Mouse (Mus musculus) T-cell, adult 2 months (primary cell): ENCODE results near the gene Mrpl27.
"Not testable (repeated sequence)": the region's sequence is repeated elsewhere in the genome, so short reads cannot be mapped to it uniquely, and the experiment has no call there.

Experiments
- DNase-seq: peaks from one replicate; pipeline ENCODE4 v3.0.0; 2022; ENCODE audit warnings: low spot score

The Mrpl27 gene

DNA sequence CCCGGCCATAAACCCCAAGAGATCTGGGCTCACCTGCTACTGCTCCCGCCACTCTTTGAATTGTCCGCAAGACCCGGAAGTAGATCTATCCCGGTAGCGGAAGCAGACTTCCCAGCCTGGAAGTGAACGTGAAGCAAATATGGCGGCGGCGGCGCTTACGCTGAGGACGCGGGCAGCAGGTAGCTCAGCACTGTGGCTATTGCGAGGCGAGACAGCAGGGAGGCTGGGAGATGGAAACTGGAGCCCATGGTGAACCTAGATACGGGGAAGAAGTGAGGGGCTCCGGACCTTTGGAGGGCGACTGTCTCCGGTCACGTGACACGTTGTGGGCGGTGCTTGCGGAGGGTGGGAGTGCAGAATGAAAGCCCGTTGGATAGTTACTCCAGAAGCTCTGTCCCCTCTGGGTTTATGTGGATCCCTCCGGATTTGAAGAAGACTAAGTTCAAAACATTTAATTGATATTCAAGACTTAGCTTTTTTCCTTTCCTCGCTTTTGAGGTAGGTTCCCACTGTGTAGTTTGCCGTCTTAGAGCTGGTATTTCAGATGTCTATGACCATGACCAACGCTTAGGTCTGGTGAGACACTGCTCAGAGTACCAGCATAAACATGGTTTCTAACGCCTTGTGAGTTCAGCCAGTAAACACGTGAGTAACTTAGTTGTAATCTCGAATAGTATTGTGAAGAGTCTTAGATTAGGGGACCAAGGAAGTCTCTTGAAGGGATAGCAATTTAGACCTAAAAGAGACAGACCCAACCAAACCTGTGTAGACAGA is at the start of gene Mrpl27, which contains the start of gene Eme1:
Gene Mrpl27, plus strand, starts transcription at position 105 of the 774 bp plus-strand sequence.
Gene Eme1, minus strand, starts transcription at position 302 of the 774 bp plus-strand sequence.
- peak; percentile 82 for DNase-seq

DNA sequence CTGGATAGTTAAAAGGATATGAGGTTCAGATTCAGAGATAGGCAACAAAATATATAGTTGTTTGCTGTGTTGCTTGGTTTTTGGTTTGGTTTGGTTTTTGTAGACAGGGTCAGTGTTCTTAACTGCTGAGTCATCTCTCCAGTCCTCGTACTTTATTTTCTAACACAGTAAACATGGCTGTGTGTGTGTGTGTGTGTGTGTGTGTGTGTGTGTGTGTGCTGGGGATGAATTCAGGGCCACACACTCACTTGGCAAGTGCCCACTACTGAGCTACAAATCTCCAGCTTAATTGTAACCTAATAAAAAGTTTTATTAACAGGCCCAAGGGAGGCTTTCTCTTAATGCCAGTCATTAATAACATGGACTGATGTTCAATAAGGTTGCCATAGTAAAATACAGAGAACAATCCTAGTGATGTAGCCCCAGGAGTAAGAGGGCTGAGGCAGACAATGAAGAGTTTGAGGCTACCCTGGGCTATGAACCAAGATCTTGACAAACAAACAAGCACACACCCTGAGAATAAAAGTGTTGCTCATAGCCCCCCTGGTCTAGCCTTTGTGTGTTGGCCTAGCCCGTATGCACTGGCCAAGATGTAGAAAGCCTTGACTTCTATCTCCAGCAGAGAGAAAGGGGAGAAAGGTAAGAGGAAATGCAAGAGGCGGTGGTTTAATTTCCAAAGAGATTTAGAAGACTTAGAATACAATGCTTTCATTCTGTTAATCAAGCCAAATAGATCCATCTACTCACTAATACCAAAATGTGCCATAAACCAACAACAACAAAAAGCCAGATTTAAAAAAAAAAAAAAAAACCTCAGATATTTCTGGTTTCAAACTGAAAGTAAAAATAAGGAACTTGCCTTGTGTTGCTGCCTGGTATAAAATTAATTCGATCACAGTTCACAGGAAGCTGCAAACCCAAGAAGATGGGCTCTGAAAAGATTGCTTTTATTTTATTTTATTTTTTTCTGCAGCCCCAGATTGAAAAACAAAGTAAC is 42.5 kb upstream of the Mrpl27 start:
- DNase-seq: no peak

DNA sequence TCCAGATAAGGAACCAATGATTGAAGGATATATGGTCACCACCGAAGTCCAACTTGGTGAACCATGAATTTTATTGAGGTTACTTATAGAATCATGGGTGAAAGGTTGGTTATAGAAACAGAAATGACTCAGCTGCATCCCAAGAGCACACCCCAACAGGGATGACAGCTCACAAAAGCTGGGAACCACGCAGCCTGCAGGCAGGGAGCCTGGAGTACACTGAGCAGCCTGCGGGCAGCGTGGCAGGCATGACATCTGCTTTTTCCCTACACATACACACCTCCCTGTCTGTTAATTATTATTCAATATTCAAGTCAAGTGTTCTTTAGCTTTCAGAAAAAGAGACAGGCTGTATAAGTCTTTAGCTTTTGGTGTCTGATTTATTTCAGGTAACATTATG is 39.0 kb upstream of the Mrpl27 start:
- no peak for DNase-seq

DNA sequence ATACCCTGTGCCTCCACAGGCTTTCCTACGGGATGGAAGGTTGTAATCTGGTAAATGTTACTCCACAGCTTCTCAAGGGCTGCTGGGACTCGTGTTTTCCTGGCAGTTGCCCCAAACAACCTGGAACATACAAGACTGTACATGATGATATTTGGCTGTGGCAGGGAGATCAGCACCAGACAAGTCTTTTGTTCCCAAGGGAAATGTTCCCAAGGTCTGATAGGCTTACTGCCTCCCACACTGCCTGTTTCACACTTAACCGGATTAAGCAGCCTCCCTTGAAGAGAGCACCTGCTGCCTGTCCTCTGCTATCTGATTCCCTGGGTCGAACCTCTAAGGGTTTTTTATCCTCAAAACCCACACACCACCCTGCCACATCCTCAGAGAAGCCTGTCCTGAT is 38.1 kb upstream of the Mrpl27 start:
- no peak for DNase-seq

DNA sequence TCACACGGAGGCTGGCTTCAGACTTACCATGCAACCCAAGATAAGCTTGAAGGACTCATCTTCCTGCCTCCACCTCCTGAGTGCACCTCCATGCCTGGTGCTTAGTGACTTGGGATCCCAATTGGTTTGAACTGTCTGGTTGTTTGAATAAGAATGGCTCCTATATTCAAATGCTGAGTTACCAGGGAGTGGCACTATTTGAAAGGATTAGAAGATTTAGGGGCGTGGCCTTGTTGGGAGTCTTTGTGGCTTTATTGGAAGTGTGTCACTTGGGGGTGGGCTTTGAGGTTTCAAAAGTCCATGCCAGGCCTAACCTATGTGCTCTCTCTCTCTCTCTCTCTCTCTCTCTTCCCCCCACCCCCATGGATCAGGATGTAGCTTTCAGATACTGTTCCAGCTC is 35.9 kb upstream of the Mrpl27 start:
- DNase-seq: no peak

DNA sequence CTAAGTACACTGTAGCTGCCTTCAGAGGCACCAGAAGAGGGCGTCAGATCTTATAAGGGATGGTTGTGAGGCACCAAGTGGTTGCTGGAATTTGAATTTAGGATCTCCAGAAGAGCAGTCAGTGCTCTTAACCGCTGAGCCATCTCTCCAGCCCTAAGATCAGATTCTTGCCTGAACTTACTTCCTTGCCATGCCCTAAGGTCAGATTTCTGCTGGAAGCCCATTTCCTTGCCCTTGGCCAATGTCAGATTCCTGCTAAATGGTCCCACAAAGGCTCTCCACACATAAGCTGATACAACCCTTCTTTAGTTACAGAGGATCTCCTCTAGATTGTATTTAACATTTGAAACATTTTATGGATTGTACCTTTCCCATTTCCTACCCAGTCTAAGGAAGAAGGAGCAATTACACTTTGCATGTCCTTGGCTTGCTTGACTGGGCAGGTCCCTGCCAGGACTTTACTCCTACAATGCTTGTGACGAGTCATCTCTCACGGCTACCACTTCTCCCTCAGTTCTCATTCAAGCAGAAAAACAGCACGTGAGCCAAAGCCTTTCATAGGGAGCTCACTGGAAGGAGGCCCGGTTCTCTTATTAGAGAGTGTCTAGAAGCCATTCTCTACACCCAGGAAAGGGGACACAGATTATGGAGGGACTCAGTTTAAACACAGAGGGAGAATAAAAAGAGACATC is 32.7 kb upstream of the Mrpl27 start:
- no peak for DNase-seq

DNA sequence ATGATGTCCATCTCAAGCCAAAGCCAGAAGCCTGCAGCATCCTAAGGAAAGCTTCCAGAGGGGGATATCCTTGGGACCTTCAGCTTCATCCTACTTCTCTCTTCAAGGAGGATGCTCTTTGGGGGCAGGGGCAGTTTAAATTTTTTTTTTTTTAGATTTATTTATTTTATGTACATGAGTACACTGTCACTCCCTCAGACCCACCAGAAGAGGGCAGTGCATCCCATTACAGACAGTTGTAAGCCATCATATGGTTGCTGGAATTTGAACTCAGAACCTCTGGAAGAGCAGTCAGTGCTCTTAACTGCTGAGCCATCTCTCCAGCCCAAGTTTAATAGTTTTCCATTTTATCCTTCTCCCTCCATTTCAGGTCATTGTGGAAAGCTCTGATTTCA is 32.1 kb upstream of the Mrpl27 start:
- peak; percentile 16 for DNase-seq

DNA sequence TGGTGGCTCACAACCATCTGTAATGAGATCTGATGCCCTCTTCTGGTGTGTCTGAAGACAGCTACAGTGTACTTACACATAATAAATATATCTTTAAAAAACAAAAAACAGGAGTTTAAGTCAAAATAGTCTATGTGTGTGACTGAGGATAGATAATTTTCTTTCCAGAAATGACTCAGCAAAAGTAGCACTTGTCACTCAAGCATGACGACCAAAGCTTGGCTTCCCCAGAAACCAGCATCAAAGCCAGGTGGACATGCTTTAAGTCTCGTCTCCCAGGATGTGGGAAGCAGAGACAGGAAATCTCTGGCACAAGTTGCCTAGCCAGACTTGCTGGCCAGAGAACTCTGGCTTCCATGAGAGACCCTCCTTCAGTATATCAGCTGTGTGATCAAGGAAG is 31.4 kb upstream of the Mrpl27 start:
- no peak for DNase-seq

DNA sequence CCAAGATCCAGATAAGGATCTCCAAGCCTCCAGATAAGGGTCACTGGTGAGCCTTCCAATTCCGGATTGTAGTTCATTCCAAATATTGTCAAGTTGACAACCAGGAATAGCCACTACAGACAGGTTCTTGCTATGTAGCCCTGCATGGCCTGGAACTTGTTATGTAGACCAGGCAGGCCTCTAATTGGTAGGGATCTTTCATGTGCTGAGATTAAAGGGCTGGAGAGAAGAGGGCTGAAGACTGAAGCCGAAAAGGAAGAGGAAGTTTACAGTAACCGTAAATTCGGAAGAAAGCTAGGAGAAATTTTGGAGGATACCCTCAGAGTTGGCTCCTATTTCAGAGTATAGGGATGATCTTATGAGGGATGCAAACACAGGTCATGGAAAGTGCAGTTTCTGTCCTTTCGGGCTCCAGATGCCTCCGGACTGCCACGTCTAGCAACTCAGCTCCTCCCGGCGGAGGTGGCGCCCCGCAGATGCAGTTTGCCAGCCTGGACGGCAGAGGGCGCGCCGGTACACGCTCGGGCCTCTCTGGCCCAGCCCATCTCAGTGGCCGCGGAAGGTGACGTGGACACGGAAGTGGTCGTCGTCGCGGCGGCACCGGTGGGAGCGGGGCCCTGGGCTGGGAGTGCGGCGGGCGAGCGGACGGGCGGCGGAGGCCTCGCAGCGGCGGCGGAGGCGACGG is 24.2 kb upstream of the Mrpl27 start, which contains the start of gene Lrrc59:
Gene Lrrc59, plus strand, starts transcription at position 569 of the 685 bp plus-strand sequence.
- peak; percentile 94 for DNase-seq

DNA sequence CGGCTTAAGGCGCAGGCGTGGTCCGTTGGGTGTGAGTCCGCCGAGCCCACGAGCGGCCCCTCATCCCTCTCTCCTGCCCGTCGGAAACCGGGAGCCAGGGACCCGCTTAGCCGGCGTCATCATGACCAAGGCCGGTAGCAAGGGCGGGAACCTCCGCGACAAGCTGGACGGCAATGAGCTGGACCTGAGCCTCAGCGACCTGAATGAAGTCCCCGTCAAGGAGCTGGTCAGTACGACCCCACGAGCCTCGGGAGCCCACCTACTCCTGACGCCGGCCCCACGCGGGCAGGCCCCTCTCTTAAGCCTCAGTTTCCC is 23.7 kb upstream of the Mrpl27 start:
- no peak for DNase-seq

DNA sequence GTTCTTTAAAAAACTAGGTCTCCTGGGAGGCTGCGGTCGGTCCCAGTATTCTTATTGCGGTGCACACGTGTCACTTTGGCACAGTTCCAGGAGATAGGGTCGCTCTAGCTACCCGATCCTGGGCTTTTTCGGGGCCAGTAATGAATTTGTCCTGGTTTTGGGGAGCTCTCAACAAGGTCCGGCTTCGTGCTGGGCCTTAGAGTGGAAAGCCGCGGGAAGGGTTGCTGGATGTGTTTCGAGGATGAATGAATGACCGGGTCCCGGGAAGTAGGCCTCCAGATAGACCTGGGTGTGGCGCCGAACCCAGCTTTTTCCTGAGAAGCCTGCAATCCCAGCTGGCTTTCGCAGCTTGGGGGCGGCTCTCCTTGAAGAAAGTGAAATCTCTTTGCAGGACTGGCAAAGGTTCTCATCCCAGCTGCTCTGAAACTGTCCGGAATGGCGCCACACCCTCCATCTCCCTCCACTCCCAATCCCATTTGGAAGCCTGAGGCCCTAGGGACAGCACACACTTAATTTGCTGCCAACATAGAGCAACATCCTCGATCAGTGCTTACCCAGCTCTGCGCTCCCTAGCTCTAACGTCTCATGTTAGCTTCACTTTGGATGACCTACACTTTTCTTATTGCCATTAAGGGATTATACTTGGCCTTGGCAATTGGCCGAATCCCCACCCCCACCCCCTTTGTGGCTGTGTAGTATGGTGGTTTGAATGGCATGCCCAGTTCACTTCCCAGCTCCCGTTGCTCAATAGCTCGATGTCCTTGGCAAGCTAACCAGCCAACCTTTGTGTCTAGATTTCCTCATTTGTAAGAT is 23.2 kb upstream of the Mrpl27 start:
- DNase-seq: no peak

DNA sequence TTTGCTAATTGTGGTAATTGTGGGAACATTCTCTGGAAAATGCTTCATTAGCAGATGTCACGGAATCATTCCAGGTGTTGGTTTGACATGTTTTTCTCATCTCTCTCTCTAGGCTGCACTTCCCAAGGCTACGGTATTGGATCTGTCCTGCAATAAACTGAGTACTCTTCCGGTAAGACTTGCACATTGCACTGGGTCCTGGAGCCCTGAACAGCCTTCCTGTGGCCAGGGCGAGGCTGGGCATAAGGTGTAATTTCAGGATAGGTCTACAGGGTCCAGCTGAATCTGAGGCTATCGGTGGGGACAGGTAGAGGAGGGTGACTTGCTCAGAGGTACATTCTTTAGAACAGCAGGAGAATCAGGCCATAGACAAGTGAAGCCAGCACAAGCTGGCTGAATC is 21.6 kb upstream of the Mrpl27 start:
- no peak for DNase-seq

DNA sequence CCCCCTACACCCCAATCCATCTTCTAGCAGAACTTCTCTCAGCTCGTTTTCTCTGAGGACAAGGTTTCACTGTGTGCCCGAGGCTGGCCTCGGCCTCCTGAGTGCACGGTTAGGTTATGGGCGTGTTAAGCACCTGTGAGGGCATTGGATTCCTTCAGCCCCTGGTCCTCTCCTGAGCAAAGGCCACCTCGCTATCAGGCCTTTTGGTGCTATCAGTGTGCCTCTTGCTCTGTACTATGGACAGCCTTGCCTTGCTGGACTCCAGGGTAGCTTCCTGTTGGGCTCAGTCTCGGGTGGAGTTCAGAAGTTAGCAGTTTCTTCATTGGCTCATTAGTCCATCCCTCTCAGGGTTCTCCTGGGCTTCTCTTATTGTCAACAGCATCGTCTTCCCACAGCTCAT is 20.6 kb upstream of the Mrpl27 start:
- DNase-seq: no peak

DNA sequence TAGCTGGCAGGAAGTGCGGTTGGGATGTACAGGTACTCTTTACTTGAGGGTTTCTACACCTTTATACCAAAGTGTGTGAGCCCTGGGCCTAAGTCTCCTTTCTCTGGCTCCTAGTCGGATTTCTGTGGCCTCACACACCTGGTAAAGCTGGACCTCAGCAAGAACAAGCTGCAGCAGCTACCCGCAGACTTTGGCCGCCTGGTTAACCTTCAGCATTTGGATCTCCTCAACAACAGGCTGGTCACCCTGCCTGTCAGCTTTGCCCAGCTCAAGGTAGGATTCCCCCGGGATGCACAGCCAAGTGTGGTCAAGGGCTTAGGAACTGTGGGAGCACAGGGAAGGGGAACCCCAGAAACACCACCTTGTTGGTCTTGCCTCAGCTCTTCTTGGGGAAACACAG is 19.1 kb upstream of the Mrpl27 start:
- DNase-seq: no peak

DNA sequence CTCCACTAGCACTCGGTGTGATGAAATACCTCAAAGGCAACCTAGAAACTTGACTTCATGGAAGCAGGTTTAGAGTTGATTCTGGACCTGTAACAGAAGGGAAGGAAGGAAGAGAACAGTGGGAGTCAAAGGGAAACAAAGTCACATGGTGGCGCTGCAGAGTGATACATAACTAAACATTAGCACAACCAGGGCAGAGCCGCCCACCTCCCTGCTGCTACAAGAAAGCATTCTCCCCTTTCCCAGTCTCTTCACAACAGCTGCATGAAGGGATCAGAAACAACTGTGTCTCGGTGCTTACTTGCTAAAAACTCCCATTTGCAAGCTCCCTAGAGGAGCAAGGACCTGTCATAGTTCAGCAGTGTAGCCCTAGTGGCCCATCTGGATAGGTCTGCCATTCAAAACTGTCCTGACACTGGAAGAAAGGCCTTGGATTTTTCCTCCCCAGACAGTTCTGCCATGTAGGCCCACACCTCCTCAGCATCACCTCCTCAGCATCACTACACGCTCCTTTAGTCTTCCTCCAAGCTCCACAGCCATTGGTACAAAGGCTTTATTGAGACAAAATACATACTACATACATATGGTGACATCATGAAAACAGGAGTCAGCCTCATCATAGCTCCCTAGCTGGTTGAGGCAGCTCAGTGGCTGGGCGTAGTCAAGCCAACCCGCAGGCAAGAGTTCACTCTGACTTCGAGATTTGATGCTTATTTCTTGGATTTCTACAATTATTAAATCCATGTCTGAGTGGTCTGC is 8.9 kb upstream of the Mrpl27 start:
- no peak for DNase-seq

DNA sequence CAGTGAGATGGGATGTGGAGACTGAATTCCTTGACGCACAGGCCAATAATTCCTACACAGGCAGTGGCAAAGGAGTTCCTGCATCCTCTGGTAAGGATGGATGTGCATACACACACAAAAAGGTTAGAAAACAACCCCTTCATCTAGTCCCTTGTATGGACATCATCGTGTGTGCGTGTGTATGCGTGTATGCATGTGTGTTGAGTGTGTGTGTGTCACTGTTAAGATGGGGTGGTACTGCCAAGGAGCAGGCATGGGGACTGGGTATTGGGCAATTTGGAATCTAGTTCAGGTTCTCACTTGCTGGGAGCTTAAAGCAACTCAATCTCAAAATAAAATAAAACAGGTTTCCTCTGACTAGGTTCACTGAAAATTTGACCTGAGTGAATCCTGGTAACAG is 7.1 kb upstream of the Mrpl27 start:
- DNase-seq: no peak

DNA sequence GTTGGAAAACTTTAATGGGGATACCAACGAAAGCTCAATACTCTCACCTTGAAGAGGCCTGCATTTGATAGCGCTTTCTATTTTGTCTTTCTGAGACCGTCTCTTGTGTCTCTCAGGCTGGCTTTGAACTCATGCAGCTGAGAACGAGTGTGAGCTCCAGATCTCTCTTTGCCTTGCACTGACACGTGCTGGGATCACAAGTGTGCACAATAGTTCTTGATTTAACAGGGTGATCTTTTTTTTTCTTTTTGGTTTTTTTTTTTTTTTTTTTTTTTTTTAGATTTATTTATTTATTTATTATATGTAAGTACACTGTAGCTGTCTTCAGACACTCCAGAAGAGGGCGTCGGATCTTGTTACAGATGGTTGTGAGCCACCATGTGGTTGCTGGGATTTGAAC is 2.3 kb upstream of the Mrpl27 start:
- not testable (repeated sequence) for DNase-seq

DNA sequence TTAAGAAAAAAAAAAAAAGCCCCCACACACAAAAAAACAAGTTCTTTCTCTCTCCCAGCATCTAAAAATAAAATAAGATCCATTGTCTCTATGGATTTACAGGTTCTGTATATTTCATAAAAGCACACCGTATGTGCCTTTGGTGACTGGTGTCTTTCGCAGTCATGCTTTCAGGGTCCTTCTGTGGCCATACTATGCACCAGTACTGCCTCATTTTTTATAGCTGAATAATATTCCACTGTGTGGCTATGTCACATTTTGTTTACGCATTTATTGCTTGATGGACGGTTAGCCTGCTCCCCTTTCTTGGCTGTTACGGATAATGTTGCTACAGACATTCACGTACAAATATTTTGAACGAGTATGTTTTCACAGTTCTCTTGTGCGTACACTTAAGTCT is 594 bp upstream of the Mrpl27 start:
- DNase-seq: no peak

DNA sequence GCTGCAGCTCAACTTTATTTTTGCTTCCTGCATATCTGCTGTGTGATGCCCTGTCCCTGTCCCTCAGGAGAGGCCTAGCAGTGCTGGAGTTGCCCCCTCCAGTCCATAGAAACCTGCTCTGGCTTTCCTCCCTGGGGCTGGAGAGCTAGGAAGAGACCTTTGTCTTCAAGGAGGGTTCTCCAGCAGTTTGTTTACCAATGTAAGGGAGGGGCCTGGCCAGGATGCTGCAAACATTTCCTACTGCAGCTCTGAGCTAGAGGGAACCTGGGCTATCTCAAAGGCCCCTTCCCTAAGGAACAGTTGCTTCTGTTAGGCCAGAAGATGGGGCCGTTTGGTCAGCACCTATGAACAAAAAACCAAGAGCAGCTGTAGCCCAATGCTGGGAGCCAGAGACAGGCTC is 7.8 kb downstream of the Mrpl27 start:
- DNase-seq: no peak

DNA sequence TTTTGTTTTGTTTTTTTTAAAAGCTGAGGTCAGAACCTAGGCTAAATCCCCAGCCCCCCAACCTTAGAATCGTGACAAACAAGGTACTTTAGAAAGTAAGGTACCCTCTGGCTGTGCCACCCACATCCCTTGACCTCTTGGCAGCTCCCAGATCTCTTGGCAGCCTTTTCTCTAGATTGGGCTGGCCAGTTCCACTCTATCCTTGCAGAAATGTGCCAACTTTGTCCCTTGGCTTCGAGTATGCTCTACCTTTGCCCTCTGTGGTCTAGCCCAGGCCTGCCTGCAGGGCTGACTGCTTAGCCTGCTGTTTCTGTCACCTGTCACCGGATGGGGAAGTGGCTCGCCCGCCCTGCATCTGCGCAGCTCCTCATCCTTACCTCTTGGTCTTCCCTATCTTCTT is 11.7 kb downstream of the Mrpl27 start:
- DNase-seq: no peak
